Mouse (Mus musculus) limb, embryonic 10.5 days (tissue): ENCODE measurements around the gene Arid5b. TPM values are rescaled to one million over a fixed set of nuclear protein-coding genes. Genes with fewer than 3 reads are reported as not detected.

Source experiments
- DNase-seq: peaks from one replicate; pipeline ENCODE4 v3.0.0-alpha.2; 2017; ENCODE audit warnings: low spot score
- H3K27ac ChIP-seq: fragments of 300-500 bp; sonication (generic); 2 replicates; pipeline ENCODE4 v1.5.1; 2016; ENCODE audit warnings: mild to moderate bottlenecking
- H3K27me3 ChIP-seq: fragments of 300-500 bp; sonication (generic); 2 replicates; pipeline ENCODE4 v1.6.1; 2016; ENCODE audit warnings: low read depth, mild to moderate bottlenecking; ENCODE audit not compliant: poor library complexity, severe bottlenecking
- H3K36me3 ChIP-seq: fragments of 300-500 bp; sonication (generic); 2 replicates; pipeline ENCODE4 v1.6.1; 2016; ENCODE audit warnings: mild to moderate bottlenecking, moderate library complexity
- H3K4me1 ChIP-seq: fragments of 300-500 bp; sonication (generic); 2 replicates; pipeline ENCODE4 v1.6.1; 2016
- H3K4me3 ChIP-seq: fragments of 300-500 bp; sonication (generic); 2 replicates; pipeline ENCODE4 v1.5.1; 2016; ENCODE audit warnings: mild to moderate bottlenecking, moderate library complexity
- H3K9me3 ChIP-seq: fragments of 300-500 bp; sonication (generic); replicated peaks from 2 replicates; pipeline ENCODE4 v1.6.1; 2016; ENCODE audit warnings: mild to moderate bottlenecking
- WGBS: fragments of 180-500 bp; shearing (Covaris S2); methylation state at CpG from one replicate; pipeline ENCODE4 v1.1.7; 2016; 5-methylcytosine and 5-hydroxymethylcytosine counted together
- polyA plus RNA-seq: library from polyadenylated mRNA; unstranded; fragments of >200 nt; fragmentation: Nextera tagmentation; extraction: Ambion mirVana; gene quantifications from 2 replicates; pipeline ENCODE4 v1.2.1, GENCODE M21; 2016

Arid5b gene
- polyA plus RNA-seq = 21.7 and 32.9 TPM in 2 replicates

DNA sequence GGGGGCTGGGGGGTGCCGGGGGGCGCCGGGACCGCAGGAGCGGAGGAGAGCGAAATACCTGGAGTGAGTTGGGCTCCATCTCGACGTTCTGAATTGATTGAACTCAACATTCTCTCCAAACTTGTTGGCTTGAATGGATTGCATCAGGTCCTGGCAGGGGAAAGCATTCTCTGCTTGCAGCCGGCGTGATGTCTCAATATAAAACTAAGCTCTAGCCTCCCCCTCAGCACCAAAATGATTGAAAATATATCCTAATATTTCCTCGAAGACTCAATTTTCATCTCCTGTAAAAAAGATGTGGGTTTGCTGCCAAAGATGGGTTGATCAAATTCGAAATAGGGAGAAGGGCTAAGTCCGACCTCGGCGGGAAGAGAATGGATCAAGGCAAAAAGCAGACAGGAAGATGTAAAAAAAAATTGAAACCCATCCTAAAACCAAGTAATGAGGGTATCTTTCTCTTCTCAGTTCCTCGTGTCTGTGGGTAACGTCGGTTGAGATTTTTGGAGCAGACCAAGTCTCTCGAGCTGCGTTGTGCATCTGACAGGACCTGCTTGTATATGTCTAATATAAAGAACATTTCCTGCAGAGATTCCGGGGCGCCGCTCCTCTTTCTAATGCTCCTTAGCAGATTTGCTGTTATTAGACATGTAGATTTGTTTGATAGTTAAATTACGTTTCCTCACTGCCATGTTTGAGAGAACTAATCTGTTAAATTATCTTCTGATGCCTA, at the start of gene Arid5b:
Gene Arid5b (minus strand): TSS at position 109 of the 730 bp plus-strand sequence.
- Histone ChIP-seq H3K27ac (peak within 1 kb of the TSS; percentile 91), H3K9me3 (no peaks in the 10 kb centered on the region), H3K4me1 (peaks cover 55% of the 10 kb centered on the region), H3K4me3 (peak within 1 kb of the TSS; percentile 74), H3K36me3 (peaks cover 7% of the 10 kb centered on the region), H3K27me3 (no peaks in the 10 kb centered on the region)
- DNase-seq = peak; percentile 76
- WGBS = under 1% methylated on average over 24 of the region's 24 CpGs

DNA sequence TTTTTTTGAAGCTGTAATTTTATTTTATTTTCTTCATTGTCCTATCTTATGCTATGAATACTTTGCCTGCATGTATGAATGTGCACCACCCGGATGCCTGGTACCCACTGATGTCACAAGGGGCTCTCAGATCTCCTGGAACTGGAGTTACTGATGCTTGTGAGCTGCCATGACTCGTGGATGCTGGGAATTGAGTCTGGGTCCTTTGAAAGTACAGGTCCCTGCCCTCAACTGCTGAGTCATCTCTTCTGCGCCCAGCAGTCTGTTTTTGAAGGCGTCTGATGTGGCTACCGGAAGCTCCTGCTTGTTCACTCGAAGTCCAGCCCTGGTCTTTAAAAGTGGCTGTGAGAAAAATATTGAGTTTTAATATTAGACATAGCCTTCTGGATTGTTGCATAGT, 46.8 kb upstream of the Arid5b start:
- WGBS = 86% methylated on average over 6 of the region's 6 CpGs
- Histone ChIP-seq H3K4me3 (no peak overlapping the region), H3K36me3 (no peaks in the 10 kb centered on the region), H3K4me1 (no peaks in the 10 kb centered on the region), H3K9me3 (no peaks in the 10 kb centered on the region), H3K27ac (no peak overlapping the region), H3K27me3 (no peaks in the 10 kb centered on the region)
- DNase-seq = no peak

DNA sequence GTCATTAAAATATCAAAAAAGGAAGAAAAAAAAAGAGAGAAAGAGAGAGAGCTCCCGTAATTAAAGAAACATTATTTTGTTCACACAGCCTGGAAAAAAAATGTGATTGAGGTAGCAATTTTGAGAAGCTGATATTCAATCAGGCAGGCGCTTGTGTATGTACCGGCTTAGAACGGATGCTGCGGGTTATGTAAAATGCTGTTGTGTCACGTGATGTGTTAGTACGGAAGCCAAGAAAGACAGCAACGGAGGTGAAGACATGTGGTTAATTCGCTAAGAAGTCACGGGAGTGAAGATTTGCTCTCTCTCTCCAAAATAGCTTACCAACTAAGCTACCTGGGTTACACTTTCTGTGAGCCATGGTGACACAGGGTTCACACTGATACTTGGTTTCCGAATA, 45.5 kb upstream of the Arid5b start:
- no peak for DNase-seq
- Histone ChIP-seq H3K4me1 (peaks cover 11% of the 10 kb centered on the region), H3K27me3 (no peaks in the 10 kb centered on the region), H3K9me3 (no peaks in the 10 kb centered on the region), H3K36me3 (no peaks in the 10 kb centered on the region), H3K27ac (no peak overlapping the region), H3K4me3 (no peak overlapping the region)
- WGBS = 91% methylated on average over 11 of the region's 11 CpGs

- no peak for DNase-seq
- Histone ChIP-seq H3K9me3 (no peaks in the 10 kb centered on the region), H3K27ac (no peak overlapping the region), H3K4me1 (peaks cover 17% of the 10 kb centered on the region), H3K36me3 (no peaks in the 10 kb centered on the region), H3K4me3 (no peak overlapping the region), H3K27me3 (no peaks in the 10 kb centered on the region)
- WGBS = 85% methylated on average over 3 of the region's 3 CpGs
Observed at GRCm38 (mm10) chr10:68323167-68323566, 44.6 kb upstream of the Arid5b start.

DNA sequence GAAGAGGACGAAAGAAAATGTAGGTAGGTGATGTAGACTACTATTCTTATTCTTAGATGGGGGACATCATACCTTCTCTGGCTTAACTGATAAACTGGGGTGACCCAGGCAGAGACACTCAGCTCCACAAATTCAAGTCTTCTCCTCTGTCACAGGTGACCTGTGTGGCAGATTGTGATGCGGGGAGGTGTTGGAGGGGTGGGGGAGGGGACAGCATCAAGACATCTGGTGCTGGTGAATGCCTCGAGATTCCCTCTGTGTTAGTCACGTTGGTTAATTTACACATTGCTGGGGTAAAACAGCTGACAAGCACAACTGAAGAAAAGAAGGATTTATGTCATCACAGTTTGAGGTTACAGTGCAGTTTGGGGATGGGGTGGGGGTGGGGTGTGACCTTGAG, 42.4 kb upstream of the Arid5b start:
- H3K9me3 ChIP-seq = no peaks in the 10 kb centered on the region
- DNase-seq = no peak
- no peak overlapping the region for H3K4me3 ChIP-seq
- H3K27me3 ChIP-seq = no peaks in the 10 kb centered on the region
- H3K4me1 ChIP-seq = peaks cover 17% of the 10 kb centered on the region
- H3K27ac ChIP-seq = no peak overlapping the region
- WGBS = 73% methylated on average over 4 of the region's 4 CpGs
- no peaks in the 10 kb centered on the region for H3K36me3 ChIP-seq

GRCm38 (mm10) chr10:68320496-68320895, 42.0 kb upstream of the Arid5b start:
- no peak for DNase-seq
- 96% methylated on average over 5 of the region's 5 CpGs for WGBS
- Histone ChIP-seq H3K27ac (no peak overlapping the region), H3K36me3 (no peaks in the 10 kb centered on the region), H3K4me1 (peaks cover 17% of the 10 kb centered on the region), H3K27me3 (no peaks in the 10 kb centered on the region), H3K4me3 (no peak overlapping the region), H3K9me3 (no peaks in the 10 kb centered on the region)

DNA sequence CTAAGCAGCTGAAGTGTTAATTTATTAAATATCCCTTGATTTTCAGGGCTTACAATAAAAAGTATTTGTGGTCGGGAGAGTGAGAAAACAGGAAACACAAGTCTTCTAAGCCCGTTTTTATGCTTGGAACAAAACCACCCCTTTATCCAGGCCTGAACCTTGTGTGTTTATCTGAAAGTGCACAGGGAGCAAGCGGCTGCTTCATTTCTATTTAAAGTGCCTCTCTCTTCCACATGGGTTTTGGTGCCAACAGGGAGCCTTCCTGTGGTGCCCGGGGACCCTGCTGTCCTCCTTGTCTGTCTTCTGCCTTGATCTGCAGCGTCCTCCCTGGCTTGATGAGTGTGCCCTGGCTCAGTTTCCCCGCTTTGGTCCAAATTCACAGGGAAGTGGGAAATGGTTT, 40.9 kb upstream of the Arid5b start:
- DNase-seq = no peak
- Histone ChIP-seq H3K4me1 (peaks cover 17% of the 10 kb centered on the region), H3K27me3 (no peaks in the 10 kb centered on the region), H3K27ac (peak overlapping the region; percentile 62; the same call in 1 of the 2 replicates), H3K9me3 (no peaks in the 10 kb centered on the region), H3K4me3 (no peak overlapping the region), H3K36me3 (no peaks in the 10 kb centered on the region)
- 74% methylated on average over 6 of the region's 6 CpGs for WGBS

- H3K4me1 ChIP-seq = peaks cover 17% of the 10 kb centered on the region
- 78% methylated on average over 6 of the region's 6 CpGs for WGBS
- H3K27me3 ChIP-seq = no peaks in the 10 kb centered on the region
- no peak overlapping the region for H3K27ac ChIP-seq
- no peaks in the 10 kb centered on the region for H3K9me3 ChIP-seq
- no peak overlapping the region for H3K4me3 ChIP-seq
- DNase-seq = no peak
- no peaks in the 10 kb centered on the region for H3K36me3 ChIP-seq
Observed at GRCm38 (mm10) chr10:68318438-68318979, 40.0 kb upstream of the Arid5b start.

DNA sequence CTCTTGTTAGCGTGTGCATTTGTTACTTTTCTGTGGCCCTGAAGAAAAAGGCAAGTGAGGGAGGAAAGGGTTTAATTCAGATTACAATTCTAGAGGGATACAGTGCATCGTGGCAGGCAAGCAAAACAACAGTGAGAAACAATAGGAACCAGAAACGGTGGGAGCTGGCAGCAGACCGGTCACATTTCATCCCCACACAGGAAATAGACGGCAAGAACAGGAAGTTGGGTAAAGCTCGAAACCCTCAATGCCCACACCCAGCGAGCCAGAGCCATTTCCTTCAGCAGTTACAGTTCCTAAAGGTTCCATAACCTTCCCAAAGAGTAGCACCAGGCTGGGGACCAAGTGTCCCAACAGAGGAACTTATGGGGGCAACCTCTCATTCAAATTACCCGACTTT, 34.2 kb upstream of the Arid5b start:
- H3K27ac ChIP-seq = no peak overlapping the region
- no peaks in the 10 kb centered on the region for H3K9me3 ChIP-seq
- no peaks in the 10 kb centered on the region for H3K4me1 ChIP-seq
- H3K27me3 ChIP-seq = no peaks in the 10 kb centered on the region
- WGBS = 88% methylated on average over 8 of the region's 8 CpGs
- no peak overlapping the region for H3K4me3 ChIP-seq
- no peak for DNase-seq
- H3K36me3 ChIP-seq = no peaks in the 10 kb centered on the region

DNA sequence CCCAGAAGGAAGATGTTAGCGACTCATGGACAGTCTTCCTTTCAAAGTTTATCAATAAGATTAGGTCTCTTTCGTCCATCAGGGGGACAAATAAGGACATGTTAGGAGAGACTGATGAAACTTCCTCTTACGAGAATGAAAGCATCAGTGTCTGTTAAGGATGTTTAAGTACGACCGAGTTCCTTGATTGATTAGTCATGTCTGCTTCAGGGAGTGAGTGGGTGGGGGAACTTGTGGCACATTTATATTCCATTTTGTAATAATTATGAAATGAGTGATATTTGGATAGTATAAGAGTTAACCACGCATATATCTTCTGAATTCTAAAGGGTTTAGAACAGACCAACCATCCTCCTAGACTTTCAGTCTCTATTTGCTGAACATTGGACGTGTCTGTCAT, 22.5 kb upstream of the Arid5b start:
- no peaks in the 10 kb centered on the region for H3K36me3 ChIP-seq
- H3K9me3 ChIP-seq = no peaks in the 10 kb centered on the region
- WGBS = 88% methylated on average over 7 of the region's 7 CpGs
- H3K4me1 ChIP-seq = no peaks in the 10 kb centered on the region
- no peaks in the 10 kb centered on the region for H3K27me3 ChIP-seq
- DNase-seq = no peak
- H3K4me3 ChIP-seq = no peak overlapping the region
- H3K27ac ChIP-seq = no peak overlapping the region

DNA sequence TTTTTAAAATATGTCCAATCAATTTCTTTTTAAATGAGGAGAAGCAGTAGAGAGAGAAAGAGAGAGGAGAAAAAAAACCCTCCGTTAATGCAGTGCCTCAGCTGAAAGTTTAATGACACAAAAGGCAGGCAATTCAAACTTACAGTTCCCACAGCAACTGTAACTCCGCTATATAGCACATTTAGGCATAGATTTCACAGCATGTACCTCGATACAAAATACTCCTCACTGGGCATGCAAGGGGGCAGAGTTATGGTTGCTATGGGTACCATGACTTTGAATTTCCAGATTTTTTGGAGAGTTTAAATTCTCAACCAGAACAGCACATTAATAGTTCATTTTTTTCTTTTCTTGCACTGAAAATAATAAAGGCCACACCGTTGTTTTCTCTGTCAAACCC, 10.9 kb upstream of the Arid5b start:
- Histone ChIP-seq H3K4me1 (peaks cover 6% of the 10 kb centered on the region; the same call in 1 of the 2 replicates), H3K4me3 (no peak overlapping the region), H3K27ac (no peak overlapping the region), H3K9me3 (no peaks in the 10 kb centered on the region; the same call in 1 of the 2 replicates), H3K27me3 (no peaks in the 10 kb centered on the region), H3K36me3 (no peaks in the 10 kb centered on the region)
- WGBS = 91% methylated on average over 4 of the region's 4 CpGs
- DNase-seq = no peak

DNA sequence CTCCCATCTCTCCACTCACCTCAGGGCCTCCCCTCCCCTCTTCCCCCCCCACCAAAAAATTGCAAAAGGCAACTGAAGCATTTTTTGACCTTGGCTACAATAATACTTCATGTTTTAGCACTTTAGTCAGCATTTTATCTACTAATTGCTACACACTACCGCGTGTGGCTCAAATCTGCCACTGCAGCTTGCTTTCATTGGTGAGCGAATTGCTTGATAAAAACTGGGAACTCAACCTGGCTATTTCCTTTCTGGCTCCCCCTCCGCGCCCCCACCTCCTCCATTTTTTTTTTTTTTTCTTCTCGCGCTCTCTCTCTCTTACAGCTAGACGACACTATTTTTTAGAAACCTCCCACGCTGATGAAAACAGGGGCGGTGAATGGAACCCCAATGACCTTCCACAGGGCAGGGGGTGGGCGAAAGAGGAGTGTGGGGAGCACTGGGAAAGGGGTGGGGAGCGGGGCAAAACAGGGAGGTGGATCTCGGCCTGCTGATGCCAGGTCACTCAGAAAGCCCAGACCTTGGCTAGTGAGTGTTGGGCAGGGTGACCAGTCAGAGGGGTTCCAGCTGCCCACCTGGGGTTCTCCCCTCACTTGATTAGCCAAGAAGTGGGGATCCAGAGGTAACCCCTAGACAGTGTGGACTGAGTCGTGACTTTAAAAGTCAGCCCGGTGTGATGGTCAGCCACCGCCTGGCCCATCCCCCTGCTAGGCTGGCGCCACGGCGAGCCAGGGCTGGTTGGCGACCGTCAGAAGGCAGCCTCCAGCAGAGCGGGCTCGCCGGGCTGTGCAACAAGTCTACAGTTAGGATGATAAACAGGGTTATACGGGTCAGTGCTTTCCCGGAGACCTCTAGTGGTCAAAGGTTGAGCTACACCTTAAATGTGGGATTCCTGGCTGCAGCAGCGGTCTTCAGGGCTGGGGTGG, 4.2 kb upstream of the Arid5b start:
- H3K36me3 ChIP-seq = no peaks in the 10 kb centered on the region
- WGBS = 2% methylated on average over 27 of the region's 27 CpGs
- DNase-seq = peak; percentile 81
- peaks cover 39% of the 10 kb centered on the region for H3K4me1 ChIP-seq
- no peaks in the 10 kb centered on the region for H3K9me3 ChIP-seq
- no peaks in the 10 kb centered on the region for H3K27me3 ChIP-seq
- H3K4me3 ChIP-seq = peak overlapping the region; percentile 56
- H3K27ac ChIP-seq = peak overlapping the region; percentile 87

GRCm38 (mm10) chr10:68281775-68282106, 3.2 kb upstream of the Arid5b start:
- 4% methylated on average over 3 of the region's 3 CpGs for WGBS
- DNase-seq = no peak
- peaks cover 39% of the 10 kb centered on the region for H3K4me1 ChIP-seq
- H3K9me3 ChIP-seq = no peaks in the 10 kb centered on the region
- H3K4me3 ChIP-seq = no peak overlapping the region
- H3K36me3 ChIP-seq = no peaks in the 10 kb centered on the region
- 0 out of 2 replicates have a peak overlapping the region, but pooled peaks have one; percentile 87 for H3K27ac ChIP-seq
- H3K27me3 ChIP-seq = no peaks in the 10 kb centered on the region
